Mouse (Mus musculus) intestine, embryonic 15.5 days (tissue): ENCODE measurements at regions not wholly inside any gene's neighbourhood (a gene's known extent, or its start where the extent isn't known, plus 50 kb on each side); places are given as distances from the start of the nearest gene placed in this dataset.

Source experiments
- ATAC-seq: fragments of 200-750 bp; cut with Nextera tagmentation; 2 replicates; pipeline ENCODE4 v1.8.0; 2017; ENCODE audit warnings: moderate TSS enrichment, moderate library complexity
- H3K27ac ChIP-seq: fragments of 300-500 bp; sonication (generic); 2 replicates; pipeline ENCODE4 v1.5.1; 2015; ENCODE audit warnings: mild to moderate bottlenecking, inconsistent platforms
- H3K27me3 ChIP-seq: fragments of 300-500 bp; sonication (generic); replicated peaks from 2 replicates; pipeline ENCODE4 v1.6.1; 2015; ENCODE audit warnings: inconsistent platforms
- H3K36me3 ChIP-seq: fragments of 300-500 bp; sonication (generic); 2 replicates; pipeline ENCODE4 v1.6.1; 2015; ENCODE audit warnings: inconsistent platforms
- H3K4me1 ChIP-seq: fragments of 300-500 bp; sonication (generic); replicated peaks from 2 replicates; pipeline ENCODE4 v1.6.1; 2015; ENCODE audit warnings: inconsistent platforms
- H3K4me2 ChIP-seq: fragments of 300-500 bp; sonication (generic); replicated peaks from 2 replicates; pipeline ENCODE4 v1.6.1; 2015; ENCODE audit warnings: mild to moderate bottlenecking, inconsistent platforms
- H3K4me3 ChIP-seq: fragments of 300-500 bp; sonication (generic); replicated peaks from 2 replicates; pipeline ENCODE4 v1.5.1; 2015; ENCODE audit warnings: inconsistent platforms
- H3K9ac ChIP-seq: fragments of 300-500 bp; sonication (generic); 2 replicates; pipeline ENCODE4 v1.6.1; 2015; ENCODE audit warnings: inconsistent platforms
- H3K9me3 ChIP-seq: fragments of 300-500 bp; sonication (generic); 2 replicates; pipeline ENCODE4 v1.6.1; 2016; ENCODE audit warnings: inconsistent platforms
- WGBS: fragments of 180-500 bp; shearing (Covaris S2); methylation state at CpG from one replicate; pipeline ENCODE4 v1.1.7; 2015; 5-methylcytosine and 5-hydroxymethylcytosine counted together

DNA sequence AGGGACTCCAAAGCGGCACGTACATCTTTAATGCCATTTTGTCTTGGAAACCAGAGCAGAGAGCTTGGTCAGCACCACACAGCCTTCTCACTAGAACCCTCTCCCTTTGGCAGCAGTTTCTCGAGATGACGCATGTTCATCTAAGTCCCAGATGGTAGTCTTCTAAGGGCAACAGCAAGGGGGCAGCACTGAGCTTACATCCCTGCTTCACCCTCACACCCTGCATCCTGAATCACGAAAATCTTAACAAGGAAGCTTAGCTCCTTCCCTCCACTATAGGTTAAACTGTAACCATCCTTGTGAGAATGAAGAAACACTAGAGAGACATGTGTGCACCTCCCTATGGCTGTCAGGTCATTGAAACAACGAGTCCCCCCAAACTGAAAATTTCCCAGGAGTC lies 538.4 kb downstream of the Plekhb2 start:
- H3K4me1 ChIP-seq = no peaks in the 10 kb centered on the region
- 36% methylated on average over 6 of the region's 6 CpGs for WGBS

DNA sequence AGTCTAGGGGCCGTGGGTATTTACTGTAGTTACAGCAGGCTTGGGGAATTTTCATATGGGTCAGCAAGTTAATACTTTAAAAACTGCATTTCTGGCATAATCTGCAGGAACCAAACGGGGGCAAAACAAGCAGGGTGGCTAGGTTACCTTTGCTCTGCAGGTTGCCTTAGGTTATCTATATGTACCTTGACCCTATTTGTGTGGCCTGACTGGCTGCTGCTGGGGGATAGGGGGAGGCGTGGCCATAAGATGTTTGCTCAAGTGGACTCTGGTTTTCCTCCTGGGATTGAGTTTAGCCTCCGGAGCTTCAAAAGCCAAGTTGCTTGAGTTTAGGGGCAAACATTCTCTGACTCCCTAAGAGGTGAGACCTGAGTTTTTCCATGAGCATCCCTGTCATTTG lies 540.6 kb downstream of the Plekhb2 start:
- H3K4me3 ChIP-seq = no peak overlapping the region
- H3K9me3 ChIP-seq = no peaks in the 10 kb centered on the region
- H3K36me3 ChIP-seq = no peaks in the 10 kb centered on the region
- no peak overlapping the region for H3K4me2 ChIP-seq
- WGBS = 57% methylated on average over 4 of the region's 4 CpGs
- no peaks in the 10 kb centered on the region for H3K27me3 ChIP-seq
- no peaks in the 10 kb centered on the region for H3K4me1 ChIP-seq
- peak; percentile 55; the same call in 1 of the 2 replicates for ATAC-seq
- H3K27ac ChIP-seq = no peak overlapping the region
- no peak overlapping the region for H3K9ac ChIP-seq

More for the DNA sequence above, 538.4 kb downstream of the Plekhb2 start:
- H3K36me3 ChIP-seq = no peaks in the 10 kb centered on the region
- no peak overlapping the region for H3K4me3 ChIP-seq
- ATAC-seq = no peak
- no peak overlapping the region for H3K4me2 ChIP-seq
- no peaks in the 10 kb centered on the region for H3K27me3 ChIP-seq
- no peaks in the 10 kb centered on the region for H3K9me3 ChIP-seq
- H3K9ac ChIP-seq = no peak overlapping the region
- no peak overlapping the region for H3K27ac ChIP-seq

DNA sequence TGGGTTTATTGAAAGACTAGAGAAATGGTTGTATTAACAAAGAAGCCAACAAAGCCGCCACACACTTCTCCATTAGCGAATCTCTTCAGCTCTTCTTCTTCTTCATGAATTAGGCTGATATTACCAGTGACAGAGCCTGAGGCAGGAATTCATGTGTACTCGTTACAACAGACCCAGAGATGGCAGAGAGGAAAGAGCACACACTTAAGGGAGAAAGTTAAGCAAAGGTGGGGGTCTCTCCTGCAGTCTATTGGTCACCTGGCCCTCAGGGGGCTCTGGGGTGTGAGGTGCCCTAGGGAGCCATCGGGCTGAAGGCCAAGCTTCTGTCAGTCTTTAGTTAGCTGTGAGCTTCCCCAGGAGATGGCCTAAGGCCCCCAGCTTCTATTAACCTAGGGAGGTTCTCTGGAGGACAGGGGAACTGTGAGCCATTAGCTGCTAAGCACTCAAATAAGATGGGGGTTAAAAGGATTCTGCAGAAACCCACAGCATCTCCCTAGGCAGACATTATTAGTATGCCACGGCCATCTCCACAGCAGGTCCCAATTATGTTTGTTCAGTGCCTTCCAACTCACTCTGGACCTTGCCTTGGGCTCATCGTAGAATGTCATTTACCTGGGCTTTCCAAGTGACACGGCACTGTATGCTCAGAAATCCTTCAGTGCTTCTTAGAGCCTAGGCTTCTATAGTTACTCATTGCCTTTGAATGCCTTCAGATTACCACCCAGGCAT lies 541.2 kb downstream of the Plekhb2 start:
- H3K27me3 ChIP-seq = no peaks in the 10 kb centered on the region
- H3K9ac ChIP-seq = no peak overlapping the region
- WGBS = 83% methylated on average over 7 of the region's 7 CpGs
- no peaks in the 10 kb centered on the region for H3K36me3 ChIP-seq
- H3K4me1 ChIP-seq = no peaks in the 10 kb centered on the region
- no peak for ATAC-seq
- no peaks in the 10 kb centered on the region for H3K9me3 ChIP-seq
- no peak overlapping the region for H3K27ac ChIP-seq
- no peak overlapping the region for H3K4me2 ChIP-seq
- no peak overlapping the region for H3K4me3 ChIP-seq

DNA sequence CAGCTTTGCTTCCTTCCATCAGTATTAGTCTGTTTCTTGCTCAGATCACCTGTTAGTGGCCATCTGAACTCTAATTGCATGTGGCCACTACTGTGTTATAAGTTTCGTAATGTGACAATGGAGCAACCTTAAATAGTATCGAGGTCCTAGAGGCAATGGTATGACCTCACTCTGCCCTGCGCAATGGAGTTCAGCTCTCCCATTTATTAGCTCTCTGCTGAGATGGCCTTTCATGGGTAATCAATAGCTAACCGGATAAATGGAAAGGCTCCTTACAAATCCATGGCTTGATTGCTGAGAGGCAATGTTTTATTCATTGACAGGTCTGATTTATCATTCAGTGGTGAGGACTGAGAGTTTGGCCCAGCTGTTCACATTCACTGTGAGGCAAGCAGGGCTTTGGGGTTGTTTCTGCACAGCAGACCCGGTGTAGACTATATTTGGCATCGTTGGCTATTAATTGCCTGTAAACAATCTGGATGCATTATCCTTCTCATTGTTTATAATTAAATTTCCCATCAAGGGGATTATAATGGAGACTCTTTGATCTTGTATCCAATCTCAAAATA lies 543.9 kb downstream of the Plekhb2 start:
- 88% methylated on average over 6 of the region's 6 CpGs for whole genome bisulfite sequencing
- H3K4me2 ChIP-seq = no peak overlapping the region
- no peak overlapping the region for H3K27ac ChIP-seq
- H3K36me3 ChIP-seq = no peaks in the 10 kb centered on the region
- H3K9me3 ChIP-seq = no peaks in the 10 kb centered on the region
- no peak overlapping the region for H3K4me3 ChIP-seq
- H3K4me1 ChIP-seq = no peaks in the 10 kb centered on the region
- no peak for ATAC-seq
- H3K9ac ChIP-seq = no peak overlapping the region
- no peaks in the 10 kb centered on the region for H3K27me3 ChIP-seq

DNA sequence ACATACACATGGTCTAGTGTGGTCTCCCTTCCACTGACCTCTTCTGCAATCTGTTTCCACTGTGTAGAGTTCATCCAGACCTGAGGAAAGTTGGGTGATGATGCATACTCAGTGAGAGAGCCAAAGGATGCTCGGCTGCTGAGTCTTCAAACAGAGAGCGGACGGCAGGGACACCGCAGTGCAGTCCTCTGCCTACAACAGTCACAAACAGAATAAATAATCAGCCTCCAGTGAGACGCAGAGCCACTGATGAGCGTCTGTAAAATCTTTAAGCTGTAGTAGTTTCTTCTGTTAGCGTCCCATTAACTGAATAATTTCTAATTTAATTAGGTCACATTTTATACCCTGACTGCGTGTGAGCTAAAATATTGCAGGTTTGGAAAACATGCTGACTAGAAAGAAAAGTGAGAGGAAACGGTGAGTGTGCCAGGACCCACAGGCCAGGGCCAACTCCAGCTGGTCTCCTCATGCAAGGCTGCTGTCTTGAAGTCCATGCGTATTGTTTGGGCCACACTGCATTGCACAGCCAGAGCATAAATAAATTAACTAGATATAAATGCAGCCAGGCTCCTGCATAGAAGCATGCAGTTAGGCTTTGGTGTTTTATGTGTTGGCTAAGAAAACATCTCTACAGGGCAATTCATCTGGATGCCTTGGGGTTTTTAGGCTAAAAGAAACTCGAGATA lies 551.0 kb downstream of the Plekhb2 start:
- H3K27ac ChIP-seq = no peak overlapping the region
- WGBS = 75% methylated on average over 11 of the region's 11 CpGs
- ATAC-seq = no peak
- H3K4me3 ChIP-seq = no peak overlapping the region
- no peaks in the 10 kb centered on the region for H3K4me1 ChIP-seq
- no peak overlapping the region for H3K4me2 ChIP-seq
- no peaks in the 10 kb centered on the region for H3K9me3 ChIP-seq
- no peak overlapping the region for H3K9ac ChIP-seq
- H3K36me3 ChIP-seq = no peaks in the 10 kb centered on the region
- no peaks in the 10 kb centered on the region for H3K27me3 ChIP-seq

DNA sequence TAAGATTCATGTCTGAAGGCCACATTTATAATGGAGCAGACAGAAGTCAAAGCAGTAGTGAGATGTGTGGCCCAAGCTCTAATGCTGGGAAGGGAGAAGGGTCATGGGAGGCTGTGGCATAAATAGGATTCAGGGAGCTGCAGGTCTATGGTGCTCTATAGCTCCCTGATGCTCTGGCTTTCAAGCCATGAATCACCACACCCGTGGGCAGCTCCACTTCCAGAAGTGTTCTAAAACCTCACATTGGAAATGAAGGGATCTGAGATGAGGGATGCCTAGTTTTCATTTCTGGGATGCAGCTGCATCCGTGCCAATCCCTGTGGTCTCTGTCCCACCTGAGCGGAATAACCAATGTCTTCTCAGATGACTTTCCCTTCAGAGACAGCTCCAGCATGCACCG lies 553.2 kb downstream of the Plekhb2 start:
- no peak overlapping the region for H3K4me3 ChIP-seq
- no peak overlapping the region for H3K27ac ChIP-seq
- H3K4me2 ChIP-seq = no peak overlapping the region
- H3K4me1 ChIP-seq = no peaks in the 10 kb centered on the region
- H3K9me3 ChIP-seq = no peaks in the 10 kb centered on the region
- 88% methylated on average over 4 of the region's 4 CpGs for WGBS
- H3K36me3 ChIP-seq = no peaks in the 10 kb centered on the region
- no peaks in the 10 kb centered on the region for H3K27me3 ChIP-seq
- H3K9ac ChIP-seq = no peak overlapping the region
- no peak for ATAC-seq

DNA sequence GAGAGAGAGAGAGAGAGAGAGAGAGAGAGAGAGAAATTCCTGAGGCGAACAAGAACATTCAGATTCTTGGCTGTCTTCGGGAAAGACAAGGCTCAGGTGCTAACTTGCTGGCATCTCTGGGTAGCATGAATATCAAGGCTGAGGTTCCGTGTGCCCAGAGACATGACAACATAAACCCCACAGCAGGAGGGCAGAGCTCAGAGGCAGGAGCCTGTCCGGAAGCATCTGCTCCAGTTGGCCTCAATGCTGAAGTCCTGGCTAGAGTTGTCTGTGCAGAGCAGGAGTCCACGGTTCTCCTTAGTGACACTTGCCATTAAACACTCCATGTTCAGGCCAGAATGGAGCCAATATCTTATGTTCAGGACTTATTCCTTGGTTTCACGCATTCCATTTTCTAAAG lies 555.6 kb downstream of the Plekhb2 start:
- no peaks in the 10 kb centered on the region for H3K36me3 ChIP-seq
- no peak overlapping the region for H3K9ac ChIP-seq
- H3K27me3 ChIP-seq = no peaks in the 10 kb centered on the region
- no peak overlapping the region for H3K27ac ChIP-seq
- no peaks in the 10 kb centered on the region for H3K4me1 ChIP-seq
- no peaks in the 10 kb centered on the region for H3K9me3 ChIP-seq
- no peak for ATAC-seq
- WGBS = 82% methylated on average over 6 of the region's 6 CpGs
- H3K4me3 ChIP-seq = no peak overlapping the region
- H3K4me2 ChIP-seq = no peak overlapping the region

DNA sequence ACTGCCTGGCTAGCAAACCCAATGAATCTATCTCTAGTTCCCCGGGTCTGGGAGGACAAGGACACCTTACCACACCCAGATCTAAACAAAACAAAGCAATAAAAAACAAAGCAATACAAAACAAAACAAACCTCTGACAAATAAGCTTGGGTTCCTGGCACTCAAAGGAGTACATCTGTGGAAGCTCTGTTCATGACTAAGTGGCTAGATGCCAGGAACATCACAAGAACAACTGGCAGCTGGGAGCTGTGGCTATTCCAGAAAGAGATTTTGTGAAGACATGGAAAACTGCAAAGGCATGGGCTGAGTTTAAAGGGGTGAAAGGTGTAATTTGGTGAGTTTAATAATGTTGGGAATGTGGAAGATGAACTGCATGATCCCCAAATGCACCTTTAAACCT lies 565.9 kb downstream of the Plekhb2 start:
- Histone ChIP-seq H3K4me2 (no peak overlapping the region), H3K27me3 (no peaks in the 10 kb centered on the region), H3K36me3 (no peaks in the 10 kb centered on the region), H3K4me3 (no peak overlapping the region), H3K4me1 (no peaks in the 10 kb centered on the region), H3K9me3 (no peaks in the 10 kb centered on the region), H3K27ac (no peak overlapping the region), H3K9ac (no peak overlapping the region)
- 48% methylated on average over 1 of the region's 1 CpGs for WGBS
- ATAC-seq = no peak

DNA sequence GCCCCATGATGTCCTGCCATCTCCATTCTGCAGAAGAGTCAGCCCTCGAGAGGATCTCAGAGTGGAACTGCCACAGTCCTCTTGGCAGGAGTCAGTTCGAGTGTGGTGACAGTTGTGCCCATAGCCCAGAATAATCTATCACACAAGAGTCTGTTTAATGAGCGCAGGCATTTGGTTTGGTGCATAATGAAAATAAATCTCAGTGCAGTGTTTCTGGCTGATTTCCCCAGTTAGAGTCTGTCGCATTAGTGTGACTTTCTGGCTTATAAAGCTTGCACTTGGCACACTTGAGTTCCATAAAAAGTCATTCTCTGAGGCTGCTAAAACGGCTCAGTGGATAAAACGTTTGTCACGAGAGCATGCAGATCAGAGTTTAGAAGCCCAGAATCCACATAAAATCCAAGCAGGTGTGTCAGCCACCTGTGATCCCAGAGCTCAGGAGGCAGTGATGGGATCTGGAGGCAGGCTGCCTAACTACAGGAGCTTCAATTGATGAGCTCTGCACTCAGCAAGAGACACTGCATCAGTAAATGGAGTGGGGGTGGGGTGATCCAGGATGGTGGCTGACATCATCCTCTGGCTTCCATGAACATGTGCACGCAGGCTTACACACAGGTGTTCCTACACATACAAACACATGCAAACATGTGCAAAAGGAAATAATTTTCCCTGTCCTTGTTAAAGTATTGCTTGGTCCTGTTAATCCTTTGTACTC lies 578.5 kb downstream of the Plekhb2 start:
- no peak for ATAC-seq
- H3K4me1 ChIP-seq = no peaks in the 10 kb centered on the region
- H3K9ac ChIP-seq = no peak overlapping the region
- H3K4me3 ChIP-seq = no peak overlapping the region
- no peak overlapping the region for H3K27ac ChIP-seq
- no peaks in the 10 kb centered on the region for H3K27me3 ChIP-seq
- no peak overlapping the region for H3K4me2 ChIP-seq
- no peaks in the 10 kb centered on the region for H3K9me3 ChIP-seq
- WGBS = 77% methylated on average over 8 of the region's 8 CpGs
- H3K36me3 ChIP-seq = no peaks in the 10 kb centered on the region

DNA sequence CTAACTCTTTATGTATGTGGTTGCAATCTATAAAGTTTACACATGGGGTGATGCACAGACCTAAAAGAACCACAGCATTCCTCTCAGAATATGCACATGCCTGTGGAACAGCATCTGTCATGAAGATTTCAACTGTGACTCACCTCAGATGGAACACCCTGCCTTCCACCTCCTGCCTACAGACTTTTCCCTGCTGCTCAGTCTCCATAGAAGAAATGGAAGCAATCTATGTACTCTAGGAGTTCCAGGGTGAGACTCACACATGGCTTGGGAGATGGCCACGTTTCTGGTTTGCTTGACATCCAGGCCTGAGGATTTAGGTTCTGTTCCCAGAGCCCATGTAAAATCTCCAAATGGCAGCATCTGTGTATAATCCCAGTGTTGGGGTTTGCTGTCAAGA lies 579.7 kb downstream of the Plekhb2 start:
- Histone ChIP-seq H3K9me3 (no peaks in the 10 kb centered on the region), H3K4me1 (no peaks in the 10 kb centered on the region), H3K27me3 (no peaks in the 10 kb centered on the region), H3K9ac (no peak overlapping the region), H3K4me2 (no peak overlapping the region), H3K36me3 (no peaks in the 10 kb centered on the region), H3K27ac (no peak overlapping the region), H3K4me3 (no peak overlapping the region)
- ATAC-seq = no peak
- WGBS = 74% methylated on average over 1 of the region's 1 CpGs

DNA sequence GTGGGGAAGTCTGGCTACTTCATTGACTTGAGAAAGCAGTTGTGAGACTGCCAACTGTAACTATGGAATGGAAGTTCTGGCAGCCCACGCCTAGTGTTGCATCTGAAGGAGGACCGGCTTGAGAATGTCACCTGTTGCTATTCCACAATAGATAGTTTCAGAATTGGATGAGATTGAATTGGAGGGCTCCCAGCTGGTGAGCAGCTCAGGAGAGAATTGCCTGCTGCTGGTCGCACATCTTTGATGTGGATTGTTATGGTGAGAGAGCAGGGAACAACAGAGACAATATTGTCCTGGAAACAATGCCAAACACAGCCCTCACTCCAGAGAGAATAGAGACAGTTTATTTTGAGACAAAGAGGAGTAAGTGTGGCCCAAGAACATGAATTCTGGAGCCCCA lies 585.9 kb downstream of the Plekhb2 start:
- Histone ChIP-seq H3K4me1 (no peaks in the 10 kb centered on the region), H3K4me3 (no peak overlapping the region), H3K4me2 (no peak overlapping the region), H3K9me3 (no peaks in the 10 kb centered on the region), H3K9ac (no peak overlapping the region), H3K36me3 (no peaks in the 10 kb centered on the region), H3K27ac (no peak overlapping the region), H3K27me3 (no peaks in the 10 kb centered on the region)
- 82% methylated on average over 3 of the region's 3 CpGs for WGBS
- ATAC-seq = no peak

DNA sequence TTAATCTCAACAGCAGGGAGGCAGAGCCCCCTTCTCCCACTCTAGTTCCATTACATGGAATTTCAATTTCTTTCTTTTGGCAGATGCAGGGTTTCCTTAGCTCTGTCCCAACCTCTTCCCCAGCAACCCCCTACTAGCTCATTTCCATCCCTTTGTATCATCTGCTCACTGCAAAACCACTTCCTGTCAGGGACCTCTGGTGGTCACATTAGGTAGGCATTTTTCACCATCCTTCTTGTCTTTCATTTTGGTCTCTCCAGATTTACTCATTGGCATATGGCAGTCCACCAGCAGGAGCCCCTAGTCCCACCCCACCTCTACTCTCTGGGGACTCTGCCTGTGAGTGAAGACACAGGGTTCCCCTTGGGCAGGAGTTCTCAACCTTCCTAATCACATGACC lies 597.6 kb downstream of the Plekhb2 start:
- Histone ChIP-seq H3K4me1 (no peaks in the 10 kb centered on the region), H3K9ac (no peak overlapping the region), H3K4me3 (no peak overlapping the region), H3K9me3 (no peaks in the 10 kb centered on the region), H3K27me3 (no peaks in the 10 kb centered on the region), H3K36me3 (no peaks in the 10 kb centered on the region), H3K27ac (no peak overlapping the region), H3K4me2 (no peak overlapping the region)
- ATAC-seq = no peak
